Mouse (Mus musculus) testis, postnatal 14 days (tissue): Measurements from ENCODE around the gene Glyctk.
"Not testable (repeated sequence)": the region's sequence is repeated elsewhere in the genome, so short reads cannot be mapped to it uniquely, and the experiment has no call there.

Experiments
- DNase-seq: peaks from one replicate; pipeline ENCODE4 v3.0.0; 2021; ENCODE audit warnings: low spot score

Gene Glyctk

GRCm38 (mm10) chr9:106176769-106177168 lies 18.8 kb upstream of the Glyctk start:
- DNase-seq: no peak

GRCm38 (mm10) chr9:106175552-106176200 lies 17.7 kb upstream of the Glyctk start:
- DNase-seq: no peak

GRCm38 (mm10) chr9:106173363-106173762 lies 15.4 kb upstream of the Glyctk start:
- no peak for DNase-seq

- no peak for DNase-seq
Measured at GRCm38 (mm10) chr9:106172527-106172926, 14.6 kb upstream of the Glyctk start.

GRCm38 (mm10) chr9:106171346-106172158 lies 13.6 kb upstream of the Glyctk start:
- peak; percentile 74 for DNase-seq

GRCm38 (mm10) chr9:106170556-106171345 lies 12.8 kb upstream of the Glyctk start, which contains the start of gene Wdr82:
Gene Wdr82, plus strand, starts transcription at chr9:106170928.
- peak; percentile 93 for DNase-seq

- no peak for DNase-seq
Measured at GRCm38 (mm10) chr9:106169917-106170316, 12.0 kb upstream of the Glyctk start.

GRCm38 (mm10) chr9:106169006-106169405 lies 11.1 kb upstream of the Glyctk start:
- not testable (repeated sequence) for DNase-seq

GRCm38 (mm10) chr9:106167703-106168102 lies 9.8 kb upstream of the Glyctk start:
- no peak for DNase-seq

GRCm38 (mm10) chr9:106167241-106167640 lies 9.3 kb upstream of the Glyctk start:
- no peak for DNase-seq

GRCm38 (mm10) chr9:106166709-106167108 lies 8.8 kb upstream of the Glyctk start:
- peak; percentile 67 for DNase-seq

- no peak for DNase-seq
Measured at GRCm38 (mm10) chr9:106160426-106160825, 2.5 kb upstream of the Glyctk start.

- peak; percentile 92 for DNase-seq
Measured at GRCm38 (mm10) chr9:106159784-106160301, 1.9 kb upstream of the Glyctk start.

- no peak for DNase-seq
Measured at GRCm38 (mm10) chr9:106159237-106159636, 1.3 kb upstream of the Glyctk start.

GRCm38 (mm10) chr9:106157623-106157925 lies 364 bp downstream of the Glyctk start:
- DNase-seq: no peak

- DNase-seq: no peak
Measured at GRCm38 (mm10) chr9:106156921-106157622, 866 bp downstream of the Glyctk start.

- DNase-seq: peak; percentile 55
Measured at GRCm38 (mm10) chr9:106156419-106156818, 1.5 kb downstream of the Glyctk start.

GRCm38 (mm10) chr9:106154106-106154505 lies 3.8 kb downstream of the Glyctk start:
- DNase-seq: no peak

GRCm38 (mm10) chr9:106149399-106149754 lies 8.6 kb downstream of the Glyctk start:
- DNase-seq: no peak

GRCm38 (mm10) chr9:106148541-106149398 lies 9.2 kb downstream of the Glyctk start:
- no peak for DNase-seq

- no peak for DNase-seq
Measured at GRCm38 (mm10) chr9:106147851-106148431, 10.0 kb downstream of the Glyctk start.
